In genomic region chr11:106373998-106374397, GRCm38 (mm10) we compare ENCODE assay signal across 14 mouse cellular contexts. TPM values are rescaled to one million over a fixed set of nuclear protein-coding genes. Genes with fewer than 3 reads are reported as not detected.
A peak's percentile ranks its signal among the peaks of the same experiment; 100 is the strongest.
DNase-seq lines count a peak whose midpoint lies in the region; ATAC-seq and TF ChIP-seq lines count a peak whose summit lies in the region.
"Had no signal": no experiment of that assay in that cellular context is flagged by ENCODE, and none has a peak within 500 bp of the region (broad histone marks: within the 10 kb centered on the region; RNA-seq: fewer than 3 reads in every experiment).

No protein-coding gene starts in this region.

- H3K4me1 ChIP-seq in heart, postnatal 0 days (ENCODE audit: control insufficient read depth, insufficient read depth): 0 out of 2 replicates have a peak, but pooled peaks cover 4% of the 10 kb centered on the region
- H3K4me1 ChIP-seq in midbrain, embryonic 14.5 days (ENCODE audit: control insufficient read depth, insufficient read depth, low read length): no peaks in the 10 kb centered on the region
- peaks cover 14% of the 10 kb centered on the region for H3K4me1 ChIP-seq in midbrain, embryonic 10.5 days
- peaks cover 14% of the 10 kb centered on the region for H3K4me1 ChIP-seq in intestine, embryonic 15.5 days (replicated peaks)
- H3K4me1 ChIP-seq in stomach, postnatal 0 days (replicated peaks; ENCODE audit: control insufficient read depth, insufficient read depth): no peaks in the 10 kb centered on the region; the same call in 1 of the 2 replicates
- H3K4me1 ChIP-seq in midbrain, postnatal 0 days (ENCODE audit: insufficient read depth, low read length): no peaks in the 10 kb centered on the region

- WGBS in heart, postnatal 0 days: 36% methylated on average over 11 of the region's 11 CpGs
- WGBS in midbrain, embryonic 14.5 days: 57% methylated on average over 11 of the region's 11 CpGs
- 61% methylated on average over 11 of the region's 11 CpGs for WGBS in midbrain, embryonic 10.5 days
- 40% methylated on average over 11 of the region's 11 CpGs for WGBS in intestine, embryonic 15.5 days
- 48% methylated on average over 11 of the region's 11 CpGs for WGBS in stomach, postnatal 0 days
- 60% methylated on average over 11 of the region's 11 CpGs for WGBS in midbrain, postnatal 0 days

- no peak overlapping the region for H3K9ac ChIP-seq in heart, postnatal 0 days (replicated peaks; ENCODE audit: low read depth, low read length)
- H3K9ac ChIP-seq in midbrain, embryonic 14.5 days (replicated peaks; ENCODE audit: low read length): 0 out of 2 replicates have a peak overlapping the region, but pooled peaks have one; percentile 26
- H3K9ac ChIP-seq in intestine, embryonic 15.5 days: no peak overlapping the region
- H3K9ac ChIP-seq in stomach, postnatal 0 days (ENCODE audit: low read length): 0 out of 2 replicates have a peak overlapping the region, but pooled peaks have one; percentile 41
- no peak overlapping the region for H3K9ac ChIP-seq in midbrain, postnatal 0 days (replicated peaks; ENCODE audit: low read length, poor library complexity, severe bottlenecking)
- H3K9ac ChIP-seq: limb, embryonic 15.5 days had no signal

- H3K4me2 ChIP-seq in heart, postnatal 0 days (ENCODE audit: low read depth, low read length): no peak overlapping the region; the same call in 1 of the 2 replicates
- no peak overlapping the region for H3K4me2 ChIP-seq in midbrain, embryonic 14.5 days (ENCODE audit: low read length)
- peak overlapping the region; percentile 9; the same call in 1 of the 2 replicates for H3K4me2 ChIP-seq in intestine, embryonic 15.5 days (replicated peaks)
- H3K4me2 ChIP-seq in stomach, postnatal 0 days (replicated peaks; ENCODE audit: low read depth): no peak overlapping the region
- no peak overlapping the region for H3K4me2 ChIP-seq in midbrain, postnatal 0 days (ENCODE audit: low read depth, low read length, poor library complexity, severe bottlenecking)
- H3K4me2 ChIP-seq: limb, embryonic 15.5 days had no signal

- ATAC-seq in heart, postnatal 0 days (ENCODE audit: insufficient read depth, low read depth): peak; percentile 30; the same call in 1 of the 2 replicates
- no peak for ATAC-seq in midbrain, embryonic 14.5 days (ENCODE audit: low FRiP score, low TSS enrichment)
- ATAC-seq in intestine, embryonic 15.5 days: 0 out of 2 replicates have a peak, but pooled peaks have one; percentile 36
- no peak for ATAC-seq in stomach, postnatal 0 days (ENCODE audit: low FRiP score, low TSS enrichment)
- ATAC-seq in midbrain, postnatal 0 days (ENCODE audit: low FRiP score): no peak
- ATAC-seq: forebrain, embryonic 14.5 days; hindbrain, embryonic 16.5 days; midbrain, embryonic 16.5 days had no signal

- peaks cover 9% of the 10 kb centered on the region; the same call in 1 of the 2 replicates for H3K36me3 ChIP-seq in heart, postnatal 0 days (replicated peaks; ENCODE audit: control insufficient read depth, insufficient read depth, low read length)
- no peaks in the 10 kb centered on the region for H3K36me3 ChIP-seq in midbrain, embryonic 14.5 days (ENCODE audit: control insufficient read depth, insufficient read depth, low read length)
- no peaks in the 10 kb centered on the region for H3K36me3 ChIP-seq in midbrain, embryonic 10.5 days
- H3K36me3 ChIP-seq in intestine, embryonic 15.5 days: no peaks in the 10 kb centered on the region
- H3K36me3 ChIP-seq in stomach, postnatal 0 days (ENCODE audit: control insufficient read depth, insufficient read depth, low read length): no peaks in the 10 kb centered on the region
- no peaks in the 10 kb centered on the region for H3K36me3 ChIP-seq in midbrain, postnatal 0 days (ENCODE audit: insufficient read depth, low read length)
- H3K36me3 ChIP-seq: limb, embryonic 15.5 days had no signal

- intact Hi-C loops in heart, postnatal 14 days (cut with DNase I): no loop called here

- no peak for TF ChIP-seq EP300 in heart, postnatal 0 days (IDR thresholded peaks at IDR 0.05; ENCODE audit: low read depth)
- no peak for TF ChIP-seq EP300 in stomach, postnatal 0 days (optimal IDR thresholded peaks at IDR 0.05)

- no peaks in the 10 kb centered on the region for H3K27me3 ChIP-seq in heart, postnatal 0 days (ENCODE audit: control insufficient read depth, insufficient read depth, low read length)
- H3K27me3 ChIP-seq in midbrain, embryonic 14.5 days (ENCODE audit: control insufficient read depth, insufficient read depth, low read length): no peaks in the 10 kb centered on the region
- H3K27me3 ChIP-seq in midbrain, embryonic 10.5 days (ENCODE audit: low read depth, poor library complexity, severe bottlenecking): no peaks in the 10 kb centered on the region
- no peaks in the 10 kb centered on the region for H3K27me3 ChIP-seq in intestine, embryonic 15.5 days (replicated peaks)
- no peaks in the 10 kb centered on the region for H3K27me3 ChIP-seq in stomach, postnatal 0 days (ENCODE audit: control insufficient read depth, insufficient read depth, low read length)
- H3K27me3 ChIP-seq in midbrain, postnatal 0 days (ENCODE audit: insufficient read depth, low read length): no peaks in the 10 kb centered on the region
- H3K27me3 ChIP-seq: limb, embryonic 15.5 days had no signal

- DNase-seq in heart, postnatal 0 days (ENCODE audit: low spot score): no peak
- no peak for DNase-seq in heart, postnatal 14 days
- DNase-seq in midbrain, embryonic 14.5 days: no peak
- no peak for DNase-seq in midbrain, embryonic 10.5 days (ENCODE audit: low spot score)
- DNase-seq in stomach, postnatal 0 days (ENCODE audit: low spot score): no peak
- no peak for DNase-seq in midbrain, postnatal 0 days (ENCODE audit: low spot score)
- DNase-seq: cerebellum, adult 2 months had no signal

- TF ChIP-seq CTCF in heart, postnatal 0 days (IDR thresholded peaks at IDR 0.05; ENCODE audit: low read depth): no peak
- no peak for TF ChIP-seq CTCF in stomach, postnatal 0 days (IDR thresholded peaks at IDR 0.05; ENCODE audit: low read depth)
- no peak for TF ChIP-seq CTCF in midbrain, postnatal 0 days (IDR thresholded peaks at IDR 0.05)

- peak overlapping the region; percentile 47; the same call in 1 of the 2 replicates for H3K27ac ChIP-seq in heart, postnatal 0 days (ENCODE audit: low read depth)
- no peak overlapping the region for H3K27ac ChIP-seq in midbrain, embryonic 14.5 days (replicated peaks; ENCODE audit: low read depth, low read length)
- H3K27ac ChIP-seq in midbrain, embryonic 10.5 days (replicated peaks): no peak overlapping the region
- 0 out of 2 replicates have a peak overlapping the region, but pooled peaks have one; percentile 17 for H3K27ac ChIP-seq in intestine, embryonic 15.5 days
- H3K27ac ChIP-seq in stomach, postnatal 0 days (replicated peaks): 0 out of 2 replicates have a peak overlapping the region, but pooled peaks have one; percentile 8
- no peak overlapping the region for H3K27ac ChIP-seq in midbrain, postnatal 0 days (ENCODE audit: low read depth, low read length)
- H3K27ac ChIP-seq: limb, embryonic 15.5 days had no signal

- H3K4me3 ChIP-seq in heart, postnatal 0 days (ENCODE audit: low read depth, low read length): no peak overlapping the region
- no peak overlapping the region for H3K4me3 ChIP-seq in midbrain, embryonic 14.5 days (replicated peaks; ENCODE audit: low read depth, low read length)
- no peak overlapping the region for H3K4me3 ChIP-seq in midbrain, embryonic 10.5 days
- no peak overlapping the region for H3K4me3 ChIP-seq in intestine, embryonic 15.5 days (replicated peaks)
- no peak overlapping the region for H3K4me3 ChIP-seq in stomach, postnatal 0 days (ENCODE audit: low read depth, low read length)
- no peak overlapping the region for H3K4me3 ChIP-seq in midbrain, postnatal 0 days (ENCODE audit: low read depth, low read length)
- H3K4me3 ChIP-seq: limb, embryonic 15.5 days had no signal

- no peaks in the 10 kb centered on the region for H3K9me3 ChIP-seq in heart, postnatal 0 days (replicated peaks; ENCODE audit: control insufficient read depth, low read length)
- H3K9me3 ChIP-seq in midbrain, embryonic 14.5 days (ENCODE audit: control insufficient read depth, low read length): no peaks in the 10 kb centered on the region
- H3K9me3 ChIP-seq in midbrain, embryonic 10.5 days (replicated peaks): no peaks in the 10 kb centered on the region
- no peaks in the 10 kb centered on the region for H3K9me3 ChIP-seq in intestine, embryonic 15.5 days
- no peaks in the 10 kb centered on the region for H3K9me3 ChIP-seq in stomach, postnatal 0 days (ENCODE audit: control insufficient read depth, low read length)
- no peaks in the 10 kb centered on the region for H3K9me3 ChIP-seq in midbrain, postnatal 0 days (ENCODE audit: low read length)
- H3K9me3 ChIP-seq: limb, embryonic 15.5 days had no signal

RNA-seq across cellular contexts. Expression of gene Prr29, which starts 8.7 kb away (rescaled TPM):
- total RNA-seq in heart, postnatal 0 days (2014; rRNA removed; ENCODE audit: low replicate concordance): 0.50 TPM in 1 of 2 replicates, not detected in the other
- polyA plus RNA-seq in heart, postnatal 0 days (2015; fragmentation: Nextera tagmentation; extraction: Ambion mirVana): 0.49 and 0.55 TPM in 2 replicates
- 1 to 10 TPM; 1.0 to 1.7 TPM for total RNA-seq in heart, postnatal 14 days (2021)
- polyA plus RNA-seq in midbrain, embryonic 14.5 days (2014; fragmentation: Nextera tagmentation; extraction: Ambion mirVana): not detected in 2 replicates
- polyA plus RNA-seq in midbrain, embryonic 10.5 days (2016; fragmentation: Nextera tagmentation; extraction: Ambion mirVana): 0.10 TPM in 1 of 2 replicates, not detected in the other
- 0.34 and 0.69 TPM in 2 replicates for polyA plus RNA-seq in intestine, embryonic 15.5 days (2015; fragmentation: Nextera tagmentation; extraction: Ambion mirVana)
- 0.23 and 0.41 TPM in 2 replicates for polyA plus RNA-seq in stomach, postnatal 0 days (2015; fragmentation: Nextera tagmentation; extraction: Ambion mirVana)
- total RNA-seq in midbrain, postnatal 0 days (2014; rRNA removed): 0.33 and 1.6 TPM in 2 replicates
- polyA plus RNA-seq in midbrain, postnatal 0 days (2015; fragmentation: Nextera tagmentation; extraction: Ambion mirVana): 0.38 TPM in 1 of 2 replicates, not detected in the other
- total RNA-seq: left cerebral cortex, adult 18-20 months had no signal
- polyA plus RNA-seq: forebrain, embryonic 14.5 days; hindbrain, embryonic 16.5 days; midbrain, embryonic 16.5 days; neural tube, embryonic 14.5 days had no signal

RNA-seq across cellular contexts. Expression of gene Icam2, which starts 13.9 kb away (rescaled TPM):
- total RNA-seq in heart, postnatal 0 days (2014; rRNA removed; ENCODE audit: low replicate concordance): 66.6 and 76.3 TPM in 2 replicates
- polyA plus RNA-seq in heart, postnatal 0 days (2015; fragmentation: Nextera tagmentation; extraction: Ambion mirVana): 72.9 and 74.9 TPM in 2 replicates
- 10 to 100 TPM; 44.1 to 44.7 TPM for total RNA-seq in heart, postnatal 14 days (2021)
- polyA plus RNA-seq in midbrain, embryonic 14.5 days (2014; fragmentation: Nextera tagmentation; extraction: Ambion mirVana): 8.1 and 12.4 TPM in 2 replicates
- 13.4 and 15.0 TPM in 2 replicates for polyA plus RNA-seq in midbrain, embryonic 10.5 days (2016; fragmentation: Nextera tagmentation; extraction: Ambion mirVana)
- polyA plus RNA-seq in intestine, embryonic 15.5 days (2015; fragmentation: Nextera tagmentation; extraction: Ambion mirVana): 38.1 and 39.3 TPM in 2 replicates
- 12.7 and 13.2 TPM in 2 replicates for polyA plus RNA-seq in stomach, postnatal 0 days (2015; fragmentation: Nextera tagmentation; extraction: Ambion mirVana)
- 11.9 and 15.5 TPM in 2 replicates for total RNA-seq in midbrain, postnatal 0 days (2014; rRNA removed)
- polyA plus RNA-seq in midbrain, postnatal 0 days (2015; fragmentation: Nextera tagmentation; extraction: Ambion mirVana): 7.4 and 8.7 TPM in 2 replicates

RNA-seq across cellular contexts. Expression of gene Scn4a, which starts 20.9 kb away (rescaled TPM):
- total RNA-seq in heart, postnatal 0 days (2014; rRNA removed; ENCODE audit: low replicate concordance): 0.70 and 0.76 TPM in 2 replicates
- polyA plus RNA-seq in heart, postnatal 0 days (2015; fragmentation: Nextera tagmentation; extraction: Ambion mirVana): 0.23 and 0.51 TPM in 2 replicates
- 1 to 10 TPM; 6.8 to 7.9 TPM for total RNA-seq in heart, postnatal 14 days (2021)
- not detected in 2 replicates for polyA plus RNA-seq in midbrain, embryonic 14.5 days (2014; fragmentation: Nextera tagmentation; extraction: Ambion mirVana)
- polyA plus RNA-seq in midbrain, embryonic 10.5 days (2016; fragmentation: Nextera tagmentation; extraction: Ambion mirVana): 0.10 and 0.15 TPM in 2 replicates
- polyA plus RNA-seq in intestine, embryonic 15.5 days (2015; fragmentation: Nextera tagmentation; extraction: Ambion mirVana): 0.03 and 0.05 TPM in 2 replicates
- polyA plus RNA-seq in stomach, postnatal 0 days (2015; fragmentation: Nextera tagmentation; extraction: Ambion mirVana): 0.02 and 0.12 TPM in 2 replicates
- total RNA-seq in midbrain, postnatal 0 days (2014; rRNA removed): 0.05 TPM in 1 of 2 replicates, not detected in the other
- polyA plus RNA-seq in midbrain, postnatal 0 days (2015; fragmentation: Nextera tagmentation; extraction: Ambion mirVana): 0.02 TPM in 1 of 2 replicates, not detected in the other
- total RNA-seq: left cerebral cortex, adult 18-20 months had no signal
- polyA plus RNA-seq: forebrain, embryonic 14.5 days; hindbrain, embryonic 16.5 days; midbrain, embryonic 16.5 days; neural tube, embryonic 14.5 days had no signal

RNA-seq across cellular contexts. Expression of gene Cd79b, which starts 59.4 kb away (rescaled TPM):
- 0.19 and 2.2 TPM in 2 replicates for total RNA-seq in heart, postnatal 0 days (2014; rRNA removed; ENCODE audit: low replicate concordance)
- polyA plus RNA-seq in heart, postnatal 0 days (2015; fragmentation: Nextera tagmentation; extraction: Ambion mirVana): 1.2 and 1.3 TPM in 2 replicates
- total RNA-seq in heart, postnatal 14 days (2021): 1 to 10 TPM; 1.8 to 2.0 TPM
- 0.43 and 0.59 TPM in 2 replicates for polyA plus RNA-seq in midbrain, embryonic 14.5 days (2014; fragmentation: Nextera tagmentation; extraction: Ambion mirVana)
- 0.99 TPM in 2 replicates for polyA plus RNA-seq in midbrain, embryonic 10.5 days (2016; fragmentation: Nextera tagmentation; extraction: Ambion mirVana)
- 2.9 and 3.0 TPM in 2 replicates for polyA plus RNA-seq in intestine, embryonic 15.5 days (2015; fragmentation: Nextera tagmentation; extraction: Ambion mirVana)
- 1.9 TPM in 2 replicates for polyA plus RNA-seq in stomach, postnatal 0 days (2015; fragmentation: Nextera tagmentation; extraction: Ambion mirVana)
- 0.38 and 1.9 TPM in 2 replicates for total RNA-seq in midbrain, postnatal 0 days (2014; rRNA removed)
- 1.1 and 1.2 TPM in 2 replicates for polyA plus RNA-seq in midbrain, postnatal 0 days (2015; fragmentation: Nextera tagmentation; extraction: Ambion mirVana)
- total RNA-seq: left cerebral cortex, adult 18-20 months had no signal

Comparison
In these comparisons a context has a peak if more than half of its experiments do, and no peak if none do; other contexts are left out.
1. H3K9ac ChIP-seq: peak in midbrain, embryonic 14.5 days (single experiment) and stomach, postnatal 0 days (single experiment); none in heart, postnatal 0 days (single experiment), intestine, embryonic 15.5 days (single experiment) and midbrain, postnatal 0 days (single experiment).
2. ATAC-seq: peak in heart, postnatal 0 days (single experiment) and intestine, embryonic 15.5 days (single experiment); none in midbrain, embryonic 14.5 days (single experiment), stomach, postnatal 0 days (single experiment) and midbrain, postnatal 0 days (single experiment).
3. H3K27ac ChIP-seq: peak in heart, postnatal 0 days (single experiment), intestine, embryonic 15.5 days (single experiment) and stomach, postnatal 0 days (single experiment); none in midbrain, embryonic 14.5 days (single experiment), midbrain, embryonic 10.5 days (single experiment) and midbrain, postnatal 0 days (single experiment).